Mouse (Mus musculus) ES-Bruce4 (cell line): ENCODE data around the gene Lrrc52.

Source experiments
- CTCF ChIP-seq: IDR thresholded peaks from one replicate; pipeline ENCODE4 v1.8.1; 2011; ENCODE audit warnings: low read depth, low read length
- EP300 ChIP-seq: IDR thresholded peaks from 2 replicates; pipeline ENCODE4 v1.6.1; 2011; ENCODE audit warnings: low read depth, low read length; ENCODE audit not compliant: insufficient read depth
- POLR2A ChIP-seq: IDR thresholded peaks from one replicate; pipeline ENCODE4 v1.8.1; 2011; ENCODE audit warnings: low read length; ENCODE audit not compliant: insufficient read depth

DNA sequence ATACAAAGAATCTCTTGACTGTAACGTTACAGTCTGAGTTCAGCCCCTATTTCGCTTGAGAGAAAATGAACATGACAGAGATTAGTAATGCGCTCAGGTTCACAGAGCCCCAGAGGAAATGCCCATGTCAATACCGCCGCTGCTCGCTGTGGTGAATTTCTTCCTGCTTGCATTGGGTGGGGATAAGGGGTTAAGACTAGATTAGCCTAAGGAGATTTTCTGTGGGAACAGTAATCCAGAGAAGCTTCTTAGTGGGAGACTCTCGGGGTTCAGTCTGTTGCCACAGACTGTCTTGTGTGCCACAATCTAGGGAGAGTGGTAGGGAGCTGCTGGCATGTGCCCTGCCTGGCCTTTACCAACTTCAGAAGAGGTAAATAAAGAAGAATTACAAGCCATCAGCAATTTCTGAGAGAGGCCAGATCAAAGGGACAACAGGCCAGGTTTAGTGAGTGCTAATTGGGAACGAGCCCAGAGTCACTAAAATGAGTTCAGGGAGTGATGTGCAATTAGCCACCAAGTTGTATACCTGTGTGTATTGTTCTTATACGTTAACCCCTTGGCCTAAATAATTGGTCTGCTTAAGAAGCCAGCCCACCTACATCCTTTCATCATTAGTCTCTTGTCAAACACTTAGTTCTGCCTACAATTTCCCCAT, 28.2 kb downstream of the Lrrc52 start:
- TF ChIP-seq EP300 (no peak), CTCF (no peak), POLR2A (no peak)
